Mouse (Mus musculus) CH12.LX (cell line): Measurements from ENCODE around the gene Il18.

Experiments used
- CHD1 ChIP-seq: IDR thresholded peaks from 2 replicates; pipeline ENCODE4 v1.6.1; 2012; ENCODE audit warnings: low read depth, low read length, improper control_type of control experiment, inconsistent platforms
- CHD2 ChIP-seq: IDR thresholded peaks from 2 replicates; pipeline ENCODE4 v1.6.1; 2011; ENCODE audit warnings: low read length, improper control_type of control experiment
- MAX ChIP-seq: IDR thresholded peaks from 2 replicates; pipeline ENCODE4 v1.6.1; 2011; ENCODE audit warnings: low read length, improper control_type of control experiment

DNA sequence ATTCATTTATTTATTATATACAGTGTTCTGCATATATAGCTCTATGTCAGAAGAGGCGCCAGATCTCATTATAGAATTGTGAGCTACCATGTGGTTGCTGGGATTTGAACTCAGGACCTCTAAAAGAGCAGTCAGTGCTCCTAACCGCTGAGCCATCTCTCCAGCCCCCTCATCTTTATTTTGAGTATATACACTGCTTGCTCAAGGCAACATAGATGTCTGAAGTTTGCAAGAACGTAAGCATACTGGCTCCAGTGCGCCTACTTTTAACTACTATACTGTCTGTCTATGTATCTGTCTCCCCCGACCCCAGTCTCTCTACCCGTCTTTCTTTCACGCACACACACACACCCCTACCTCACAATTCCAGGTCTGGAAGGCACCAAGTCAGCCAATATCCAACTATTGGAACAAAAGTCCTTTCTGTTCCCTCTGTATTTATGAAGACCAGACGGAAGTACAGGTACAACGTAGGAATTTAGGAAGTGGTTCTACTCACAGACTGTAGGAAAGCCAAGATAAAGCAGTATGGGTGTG is 63.2 kb downstream of the Il18 start:
- TF ChIP-seq CHD2 (no peak), CHD1 (no peak), MAX (no peak)
